Mouse (Mus musculus) kidney, adult 2 months (tissue): ENCODE data around the gene Fndc5. TPM values are rescaled to one million over a fixed set of nuclear protein-coding genes. Genes with fewer than 3 reads are reported as not detected.
A peak's percentile ranks its signal among the peaks of the same experiment; 100 is the strongest.

Experiments used
- DNase-seq: peaks from one replicate; pipeline ENCODE4 v3.0.0; 2021
- H3K27ac ChIP-seq: fragments of 200-500 bp; 2 replicates; pipeline ENCODE4 v1.5.1; 2012; ENCODE audit warnings: low read depth, low read length, control low read depth, inconsistent platforms; ENCODE audit not compliant: insufficient read depth
- H3K27me3 ChIP-seq: fragments of 200-500 bp; replicated peaks from 2 replicates; pipeline ENCODE4 v1.6.1; 2012; ENCODE audit warnings: mild to moderate bottlenecking, moderate library complexity, low read length, inconsistent platforms; ENCODE audit not compliant: control insufficient read depth, insufficient read depth
- H3K36me3 ChIP-seq: fragments of 200-500 bp; 2 replicates; pipeline ENCODE4 v1.6.1; 2012; ENCODE audit warnings: mild to moderate bottlenecking, moderate library complexity, low read length, inconsistent platforms; ENCODE audit not compliant: control insufficient read depth, insufficient read depth
- H3K4me1 ChIP-seq: fragments of 200-500 bp; 2 replicates; pipeline ENCODE4 v1.6.1; 2011; ENCODE audit warnings: low read length; ENCODE audit not compliant: control insufficient read depth, insufficient read depth
- H3K4me3 ChIP-seq: fragments of 200-500 bp; 2 replicates; pipeline ENCODE4 v1.5.1; 2011; ENCODE audit warnings: mild to moderate bottlenecking, low read depth, low read length, control low read depth; ENCODE audit not compliant: insufficient read depth
- CTCF ChIP-seq: fragments of 200-500 bp; conservative IDR thresholded peaks from 2 replicates; pipeline ENCODE4 v1.5.1; 2011; ENCODE audit warnings: low read depth, mild to moderate bottlenecking, control low read depth, low read length, moderate library complexity, mixed read lengths; ENCODE audit not compliant: insufficient read depth, insufficient read length
- POLR2A ChIP-seq: fragments of 200-500 bp; IDR thresholded peaks from one replicate; pipeline ENCODE4 v1.6.1; 2011; ENCODE audit warnings: low read depth, low read length, control low read depth
- WGBS: fragments of 180-500 bp; shearing (Covaris S2); methylation state at CpG from one replicate; pipeline ENCODE4 v1.1.7; 2018; 5-methylcytosine and 5-hydroxymethylcytosine counted together
- polyA plus RNA-seq: library from polyadenylated mRNA; depleted of rRNA; stranded (reverse); fragments of >200 nt; gene quantifications from 2 replicates; pipeline ENCODE4 v1.2.3, GENCODE M21; 2012

The Fndc5 gene
- polyA plus RNA-seq, 1 experiment, result 3.3 TPM

DNA sequence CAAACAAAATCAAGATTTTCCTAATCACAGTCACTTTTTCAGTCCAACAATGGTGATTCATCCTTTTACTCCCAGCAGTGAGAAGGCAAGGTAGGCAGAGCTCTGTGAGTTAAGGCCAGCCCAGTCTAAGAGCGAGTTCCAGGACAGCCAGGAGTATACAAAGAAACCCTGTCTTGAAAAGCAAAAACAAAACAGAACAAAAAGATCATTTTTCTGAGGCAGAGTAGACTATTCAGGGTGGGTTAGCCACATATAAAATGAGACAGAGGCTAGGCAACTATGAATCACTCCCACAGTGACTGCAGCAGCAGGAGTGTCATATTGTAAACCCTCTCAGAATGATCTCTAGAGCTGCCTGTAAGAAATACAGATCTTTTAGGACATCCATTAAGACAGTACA lies 12.5 kb downstream of the Fndc5 start:
- peaks cover 5% of the 10 kb centered on the region for H3K36me3 ChIP-seq
- DNase-seq, result no peak
- H3K4me1 ChIP-seq, result no peaks in the 10 kb centered on the region
- H3K27me3 ChIP-seq, result no peaks in the 10 kb centered on the region
- 97% methylated on average over 1 of the region's 1 CpGs for WGBS
- H3K4me3 ChIP-seq, result no peak overlapping the region
- TF ChIP-seq POLR2A (no peak), CTCF (no peak)
- H3K27ac ChIP-seq, result no peak overlapping the region

DNA sequence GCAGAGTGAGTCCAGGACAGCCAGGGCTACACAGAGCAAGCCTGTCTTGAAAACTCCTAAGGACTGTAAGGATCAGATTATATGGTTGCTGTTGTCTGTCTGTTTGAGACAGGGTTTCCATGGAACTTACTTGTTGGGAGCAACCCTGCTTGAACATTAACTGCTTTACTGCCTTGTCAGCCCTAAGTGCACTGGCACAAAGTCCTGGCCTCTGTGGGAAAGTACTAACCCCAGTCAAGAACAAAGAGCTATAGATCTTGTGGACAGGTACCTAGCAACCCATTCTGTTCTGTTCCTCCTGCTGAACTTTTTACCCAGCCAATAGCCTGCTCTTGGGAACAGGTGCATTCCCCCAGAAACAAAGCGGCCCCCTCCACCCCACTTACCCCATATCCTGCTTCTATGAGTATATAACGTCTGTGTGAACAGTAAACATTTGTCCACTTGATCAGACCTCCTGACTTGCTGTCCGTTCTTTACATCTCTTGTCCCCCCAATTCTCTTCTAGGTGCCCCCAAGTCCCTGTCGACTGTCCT lies 14.5 kb downstream of the Fndc5 start:
- H3K4me1 ChIP-seq, result no peaks in the 10 kb centered on the region
- H3K36me3 ChIP-seq, result peaks cover 5% of the 10 kb centered on the region
- H3K27me3 ChIP-seq, result no peaks in the 10 kb centered on the region
- 72% methylated on average over 4 of the region's 4 CpGs for WGBS
- TF ChIP-seq CTCF, result no peak
- no peak for TF ChIP-seq POLR2A
- DNase-seq, result peak; percentile 74
- no peak overlapping the region for H3K27ac ChIP-seq
- no peak overlapping the region for H3K4me3 ChIP-seq

DNA sequence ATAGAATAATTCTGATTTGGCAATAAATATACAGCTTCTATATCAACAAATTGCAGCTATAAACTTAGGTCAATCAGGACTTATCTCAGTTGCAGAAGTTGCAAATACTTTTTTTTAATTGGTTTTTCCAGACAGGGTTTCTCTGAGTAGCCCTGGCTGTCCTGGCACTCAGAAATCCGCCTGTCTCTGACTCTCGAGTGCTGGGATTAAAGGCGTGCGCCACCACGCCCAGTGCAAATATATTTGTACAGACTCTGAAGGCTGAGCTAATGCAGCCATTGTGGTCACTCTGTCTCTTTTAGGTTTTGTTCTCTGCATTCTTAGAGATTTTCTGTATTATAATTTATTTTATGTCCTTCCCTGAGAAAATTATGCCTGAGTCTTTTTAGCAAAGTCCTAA lies 20.7 kb downstream of the Fndc5 start:
- Histone ChIP-seq H3K4me1 (no peaks in the 10 kb centered on the region), H3K4me3 (no peak overlapping the region), H3K27ac (no peak overlapping the region), H3K27me3 (no peaks in the 10 kb centered on the region), H3K36me3 (peaks cover 2% of the 10 kb centered on the region)
- DNase-seq, result no peak
- TF ChIP-seq CTCF (no peak), POLR2A (no peak)
- 90% methylated on average over 5 of the region's 5 CpGs for WGBS

DNA sequence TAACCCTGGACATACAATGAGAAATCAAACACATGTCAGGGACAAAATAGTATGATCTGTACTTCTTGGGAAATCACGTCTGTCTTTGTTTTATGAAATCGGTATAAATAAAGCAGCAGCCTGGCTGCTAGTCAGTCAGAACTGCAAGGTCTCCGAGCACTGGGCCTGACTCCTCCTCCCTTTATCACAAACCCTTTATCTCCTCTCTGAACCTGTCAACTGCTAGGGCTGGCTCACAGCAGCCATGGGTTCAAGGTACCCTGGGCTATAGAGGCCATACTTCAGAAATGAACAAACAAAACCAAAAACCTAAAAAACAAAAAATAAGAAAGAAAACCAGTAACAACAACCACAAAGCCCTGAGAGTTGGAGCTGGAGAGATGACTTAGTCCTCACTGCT lies 21.8 kb downstream of the Fndc5 start:
- TF ChIP-seq CTCF (no peak), POLR2A (no peak)
- WGBS, result 70% methylated on average over 3 of the region's 3 CpGs
- DNase-seq, result no peak
- no peaks in the 10 kb centered on the region for H3K4me1 ChIP-seq
- no peak overlapping the region for H3K27ac ChIP-seq
- H3K36me3 ChIP-seq, result no peaks in the 10 kb centered on the region; the same call in none of the 2 replicates
- no peak overlapping the region for H3K4me3 ChIP-seq
- no peaks in the 10 kb centered on the region for H3K27me3 ChIP-seq

DNA sequence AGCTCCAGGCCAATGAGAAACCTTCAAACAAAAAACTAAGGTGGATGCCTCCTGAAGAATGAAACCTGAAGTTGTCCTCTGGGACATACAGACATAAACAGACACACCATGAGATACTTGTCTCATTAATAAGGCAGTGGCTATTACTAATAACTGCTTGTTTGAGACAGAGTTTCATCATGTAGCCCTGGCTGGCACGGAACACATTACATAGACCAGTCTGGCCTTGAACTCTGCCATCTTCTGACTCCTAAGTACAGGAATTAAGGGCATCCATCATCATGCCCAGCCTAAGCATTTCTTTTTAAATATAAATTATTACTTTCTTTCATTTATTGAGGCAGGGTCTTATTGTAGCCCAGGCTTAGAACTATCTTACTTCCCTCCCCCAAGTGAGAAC lies 24.3 kb downstream of the Fndc5 start:
- TF ChIP-seq POLR2A (no peak), CTCF (no peak)
- Histone ChIP-seq H3K36me3 (no peaks in the 10 kb centered on the region; the same call in 1 of the 2 replicates), H3K27ac (no peak overlapping the region), H3K27me3 (no peaks in the 10 kb centered on the region), H3K4me3 (no peak overlapping the region), H3K4me1 (no peaks in the 10 kb centered on the region)
- DNase-seq, result no peak
- 96% methylated on average over 1 of the region's 1 CpGs for WGBS

DNA sequence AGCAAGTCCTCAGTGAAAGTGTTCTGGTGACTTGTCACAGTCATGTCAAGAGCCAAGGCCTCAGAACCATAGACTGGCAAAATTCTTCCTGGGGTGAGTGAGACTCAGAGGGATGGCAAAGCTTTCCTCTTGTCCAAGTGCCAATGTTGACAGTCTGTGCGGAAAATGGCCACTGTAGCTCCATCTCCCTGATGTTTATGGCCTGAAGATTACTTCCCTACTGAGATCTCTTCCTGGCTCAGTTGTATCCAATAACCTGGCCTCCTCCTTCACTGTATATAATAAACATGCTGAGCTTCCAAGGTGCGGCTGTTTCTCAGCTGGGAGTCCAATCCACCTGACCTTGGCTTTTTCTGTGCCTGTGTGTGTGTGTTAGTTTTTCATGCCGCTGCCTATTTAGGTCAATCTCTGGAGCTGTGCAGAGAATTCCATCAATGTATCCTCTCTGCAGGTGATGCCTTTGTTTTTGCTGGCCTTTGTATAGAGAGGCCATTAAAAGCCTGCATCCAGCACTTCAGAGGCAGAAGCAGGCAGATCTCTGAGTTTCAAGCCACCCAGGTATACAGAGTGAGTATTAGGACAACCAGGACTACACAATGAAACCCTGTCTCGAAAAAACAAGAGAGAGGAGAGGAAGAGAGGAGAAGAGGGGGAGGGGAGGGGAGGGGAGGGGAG lies 24.9 kb downstream of the Fndc5 start:
- Histone ChIP-seq H3K4me3 (no peak overlapping the region), H3K27me3 (no peaks in the 10 kb centered on the region), H3K27ac (peak overlapping the region; percentile 50; the same call in 1 of the 2 replicates), H3K4me1 (no peaks in the 10 kb centered on the region), H3K36me3 (no peaks in the 10 kb centered on the region; the same call in 1 of the 2 replicates)
- WGBS, result 70% methylated on average over 4 of the region's 4 CpGs
- no peak for TF ChIP-seq POLR2A
- no peak for TF ChIP-seq CTCF
- no peak for DNase-seq

DNA sequence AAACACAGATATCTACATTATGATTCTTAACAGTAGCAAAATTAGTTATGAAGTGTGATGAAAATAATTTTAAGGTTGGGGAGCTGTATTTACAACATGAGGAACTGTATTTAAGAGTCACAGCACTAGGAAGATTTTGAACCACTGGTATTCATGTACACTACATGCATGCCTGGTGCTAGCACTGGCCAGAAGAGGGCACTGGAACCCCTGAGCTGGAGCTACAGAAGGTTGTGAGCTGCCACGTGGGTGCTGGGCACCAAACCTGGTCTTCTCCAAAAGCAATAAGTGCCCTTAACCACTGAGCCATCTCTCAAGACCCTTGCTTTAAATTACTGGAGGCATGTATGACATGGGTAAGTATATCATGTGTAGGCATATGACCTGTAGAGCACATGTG lies 35.7 kb downstream of the Fndc5 start:
- no peaks in the 10 kb centered on the region for H3K4me1 ChIP-seq
- H3K27me3 ChIP-seq, result no peaks in the 10 kb centered on the region
- no peak overlapping the region for H3K27ac ChIP-seq
- 81% methylated on average over 1 of the region's 1 CpGs for WGBS
- H3K36me3 ChIP-seq, result peaks cover 3% of the 10 kb centered on the region
- H3K4me3 ChIP-seq, result no peak overlapping the region
- TF ChIP-seq CTCF (peak; percentile 23; the same call in 1 of the 2 replicates), POLR2A (no peak)
- no peak for DNase-seq
